Mouse (Mus musculus): ENCODE results near the gene Olfr483. TPM values are rescaled to one million over a fixed set of nuclear protein-coding genes. Genes with fewer than 3 reads are reported as not detected.

The Olfr483 gene
- not detected in 2 replicates for polyA plus RNA-seq (2021; fragmentation: Nextera tagmentation)
- long read RNA-seq, experiment 1 = 0 reads
- long read RNA-seq, experiment 2 = 0 reads

DNA sequence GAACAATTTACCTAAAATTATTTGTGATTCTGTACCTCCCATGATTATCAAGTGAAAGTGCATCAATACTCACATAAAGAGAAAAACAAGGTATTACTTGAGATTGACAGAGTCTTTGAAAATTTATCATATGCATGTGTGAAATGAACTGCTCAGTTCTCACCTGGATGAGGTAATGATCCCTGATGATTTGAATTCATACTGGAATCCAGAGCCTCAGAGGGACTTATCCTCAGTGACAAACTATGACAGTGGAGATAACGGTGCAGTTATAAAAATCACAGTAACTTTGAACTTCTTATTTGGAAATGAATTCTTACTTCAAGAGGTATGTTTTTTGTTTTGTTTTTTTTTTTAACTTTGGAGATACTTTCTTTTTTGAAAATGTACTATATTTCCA is at the start of gene Olfr483:
Olfr483 (plus strand) TSS at position 301 of the 400 bp plus-strand sequence.

DNA sequence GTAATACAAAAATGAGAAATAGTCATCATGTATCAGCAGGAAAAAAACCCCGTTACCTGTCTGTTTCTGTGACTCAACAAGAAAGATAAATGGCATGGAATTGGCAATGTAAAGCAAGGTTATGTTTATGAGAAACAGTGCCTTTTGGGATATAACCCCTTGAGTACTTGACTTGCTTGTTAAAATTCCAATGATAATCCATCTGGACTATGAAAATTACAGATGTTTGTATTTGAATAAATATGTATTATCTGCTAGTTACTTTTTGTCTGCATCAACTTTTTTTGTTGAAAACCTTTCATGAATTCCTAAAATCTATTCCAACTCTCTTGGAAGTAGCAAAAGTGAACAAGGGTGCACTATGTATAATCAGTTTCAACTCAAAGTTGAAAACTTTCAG is 33.4 kb upstream of the Olfr483 start, which contains the start of gene Olfr480:
Olfr480 (minus strand) TSS at position 101 of the 400 bp plus-strand sequence.

DNA sequence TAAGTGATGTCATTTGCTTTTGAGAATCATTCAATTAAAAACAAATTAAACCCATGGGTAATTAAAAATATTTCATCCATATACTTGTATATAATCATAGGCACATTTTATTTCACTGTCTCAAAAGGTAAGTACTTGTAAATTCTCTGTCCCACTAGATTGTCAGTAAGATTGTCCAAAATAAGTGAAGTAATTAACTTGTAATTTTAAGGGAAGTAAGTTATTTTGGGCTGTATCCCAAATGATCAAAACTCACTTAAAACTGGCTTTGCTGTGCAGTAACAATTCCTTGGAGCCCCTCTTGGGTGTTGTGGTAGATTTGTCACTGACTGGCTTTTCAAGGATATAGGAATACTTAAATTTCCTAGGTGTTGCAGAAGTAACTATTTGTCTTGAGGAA is 21.1 kb upstream of the Olfr483 start, which contains the start of gene Olfr481:
Olfr481 (plus strand) TSS at position 301 of the 400 bp plus-strand sequence.

DNA sequence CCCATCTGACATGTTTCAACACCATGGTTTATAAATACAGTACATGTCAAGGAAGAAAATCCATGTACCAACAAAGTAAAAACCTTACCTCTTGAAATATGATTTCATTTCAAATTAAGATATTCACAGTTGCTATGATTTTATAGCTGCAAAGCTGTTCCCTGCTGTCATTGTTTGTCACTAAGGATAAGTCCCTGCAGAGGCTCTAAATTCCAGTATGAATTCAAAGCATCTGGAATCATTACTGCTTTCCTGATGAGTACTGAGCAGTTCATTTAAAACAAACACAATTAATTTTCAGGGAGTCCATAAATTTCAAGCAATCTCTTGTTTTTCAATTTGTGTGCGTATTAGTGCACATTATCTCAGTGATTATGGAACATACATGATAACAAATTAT is 3.2 kb upstream of the Olfr483 start, which contains the start of gene Olfr482:
Olfr482 (minus strand) TSS at position 101 of the 400 bp plus-strand sequence.

DNA sequence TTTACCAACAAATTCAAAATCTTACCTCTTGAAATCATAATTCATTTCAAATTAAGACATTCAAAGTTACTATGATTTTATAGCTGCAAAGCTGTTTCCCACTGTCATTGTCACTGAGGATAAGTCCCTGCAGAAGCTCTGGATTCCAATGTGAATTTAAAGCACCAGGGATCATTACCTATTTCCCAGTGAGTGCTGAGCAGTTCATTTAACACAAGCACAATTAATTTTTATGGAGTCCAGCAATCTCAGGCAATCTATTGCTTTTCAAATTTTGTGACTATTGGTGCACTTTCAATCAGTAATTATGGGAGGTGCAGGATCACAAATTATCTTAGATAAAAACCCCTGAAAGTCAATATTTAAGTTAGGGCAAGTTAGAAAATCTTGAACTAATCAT is 26.7 kb downstream of the Olfr483 start, which contains the start of gene Olfr484:
Olfr484 (minus strand) TSS at position 101 of the 400 bp plus-strand sequence.

Other genes starting within 250 kb of the Olfr483 start
- gene Olfr472, start 202.9 kb upstream of the Olfr483 start, polyA plus RNA-seq (2021; fragmentation: Nextera tagmentation) = 0.14 TPM in 1 of 2 replicates, not detected in the other
- gene Olfr473, start 170.4 kb upstream of the Olfr483 start, polyA plus RNA-seq (2021; fragmentation: Nextera tagmentation) = not detected in 2 replicates
- not detected in 2 replicates for gene Olfr474, start 146.2 kb upstream of the Olfr483 start, polyA plus RNA-seq (2021; fragmentation: Nextera tagmentation)
- not detected in 2 replicates for gene Olfr476, start 136.0 kb upstream of the Olfr483 start, polyA plus RNA-seq (2021; fragmentation: Nextera tagmentation)
- not detected in 2 replicates for gene Olfr477, start 114.2 kb upstream of the Olfr483 start, polyA plus RNA-seq (2021; fragmentation: Nextera tagmentation)
- not detected in 2 replicates for gene Olfr478, start 66.9 kb upstream of the Olfr483 start, polyA plus RNA-seq (2021; fragmentation: Nextera tagmentation)
- gene Olfr479, start 50.2 kb upstream of the Olfr483 start, polyA plus RNA-seq (2021; fragmentation: Nextera tagmentation) = not detected in 2 replicates
- not detected in 2 replicates for gene Olfr480, start 33.5 kb upstream of the Olfr483 start, polyA plus RNA-seq (2021; fragmentation: Nextera tagmentation)
- gene Olfr481, start 21.0 kb upstream of the Olfr483 start, polyA plus RNA-seq (2021; fragmentation: Nextera tagmentation) = not detected in 2 replicates
- not detected in 2 replicates for gene Olfr482, start 3.3 kb upstream of the Olfr483 start, polyA plus RNA-seq (2021; fragmentation: Nextera tagmentation)
- gene Olfr484, start 26.6 kb downstream of the Olfr483 start, polyA plus RNA-seq (2021; fragmentation: Nextera tagmentation) = 0.06 TPM in 1 of 2 replicates, not detected in the other
- not detected in 2 replicates for gene Olfr485, start 59.0 kb downstream of the Olfr483 start, polyA plus RNA-seq (2021; fragmentation: Nextera tagmentation)
- gene Olfr486, start 71.9 kb downstream of the Olfr483 start, polyA plus RNA-seq (2021; fragmentation: Nextera tagmentation) = not detected in 2 replicates
- not detected in 2 replicates for gene Olfr487, start 113.8 kb downstream of the Olfr483 start, polyA plus RNA-seq (2021; fragmentation: Nextera tagmentation)
- gene Olfr488, start 157.5 kb downstream of the Olfr483 start, polyA plus RNA-seq (2021; fragmentation: Nextera tagmentation) = not detected in 2 replicates
- gene Olfr490, start 188.1 kb downstream of the Olfr483 start, polyA plus RNA-seq (2021; fragmentation: Nextera tagmentation) = not detected in 2 replicates
- gene Olfr491, start 212.6 kb downstream of the Olfr483 start, polyA plus RNA-seq (2021; fragmentation: Nextera tagmentation) = not detected in 2 replicates
- gene Olfr492, start 222.8 kb downstream of the Olfr483 start, polyA plus RNA-seq (2021; fragmentation: Nextera tagmentation) = not detected in 2 replicates
- gene Olfr493, start 246.1 kb downstream of the Olfr483 start, polyA plus RNA-seq (2021; fragmentation: Nextera tagmentation) = not detected in 2 replicates

Data from left cerebral cortex, adult 6 months (tissue).